In genomic region chr2:112721217-112721616, GRCm38 (mm10) we compare ENCODE assay signal across 22 mouse cellular contexts.
DNase-seq lines count a peak whose midpoint lies in the region; ATAC-seq and TF ChIP-seq lines count a peak whose summit lies in the region.
"Had no signal": no experiment of that assay in that cellular context is flagged by ENCODE, and none has a peak within 500 bp of the region (broad histone marks: within the 10 kb centered on the region; RNA-seq: fewer than 3 reads in every experiment).

No protein-coding gene starts in this region.

- no peak overlapping the region for H3K4me2 ChIP-seq in forebrain, embryonic 11.5 days (ENCODE audit: low read depth, low read length, severe bottlenecking)
- no peak overlapping the region for H3K4me2 ChIP-seq in forebrain, embryonic 16.5 days (ENCODE audit: low read length)
- no peak overlapping the region for H3K4me2 ChIP-seq in hindbrain, embryonic 13.5 days
- H3K4me2 ChIP-seq in hindbrain, embryonic 16.5 days (ENCODE audit: low read length): no peak overlapping the region
- no peak overlapping the region for H3K4me2 ChIP-seq in midbrain, embryonic 13.5 days (replicated peaks)
- no peak overlapping the region for H3K4me2 ChIP-seq in midbrain, postnatal 0 days (ENCODE audit: low read depth, low read length, poor library complexity, severe bottlenecking)
- no peak overlapping the region for H3K4me2 ChIP-seq in neural tube, embryonic 14.5 days (ENCODE audit: low read depth, low read length)
- H3K4me2 ChIP-seq: embryonic facial prominence, embryonic 12.5 days had no signal

- ATAC-seq in forebrain, embryonic 11.5 days (replicated peaks; ENCODE audit: low FRiP score): no peak
- ATAC-seq in forebrain, embryonic 16.5 days: no peak
- ATAC-seq in hindbrain, embryonic 13.5 days (ENCODE audit: low FRiP score): peak; percentile 57; the same call in 1 of the 2 replicates
- ATAC-seq in hindbrain, embryonic 16.5 days: no peak
- ATAC-seq in midbrain, embryonic 13.5 days: peak; percentile 19; the same call in 1 of the 2 replicates
- ATAC-seq in midbrain, postnatal 0 days (ENCODE audit: low FRiP score): no peak
- ATAC-seq in neural tube, embryonic 14.5 days (ENCODE audit: low read depth): peak; percentile 28; the same call in 1 of the 2 replicates
- ATAC-seq: CD4-positive, CD25-positive, alpha-beta regulatory T cell, adult 4 months; inflammation-experienced regulatory T-cells, adult 6 months had no signal

- H3K4me1 ChIP-seq in forebrain, embryonic 11.5 days (replicated peaks; ENCODE audit: control insufficient read depth, insufficient read depth, low read length): no peaks in the 10 kb centered on the region
- H3K4me1 ChIP-seq in forebrain, embryonic 16.5 days (replicated peaks; ENCODE audit: control insufficient read depth, insufficient read depth, low read length): peaks cover 3% of the 10 kb centered on the region; the same call in 1 of the 2 replicates
- peaks cover 7% of the 10 kb centered on the region for H3K4me1 ChIP-seq in hindbrain, embryonic 13.5 days (replicated peaks)
- no peaks in the 10 kb centered on the region for H3K4me1 ChIP-seq in hindbrain, embryonic 16.5 days (ENCODE audit: control insufficient read depth, insufficient read depth, low read depth, low read length)
- peaks cover 8% of the 10 kb centered on the region for H3K4me1 ChIP-seq in midbrain, embryonic 13.5 days (replicated peaks)
- no peaks in the 10 kb centered on the region for H3K4me1 ChIP-seq in midbrain, postnatal 0 days (ENCODE audit: insufficient read depth, low read length)
- peaks cover 6% of the 10 kb centered on the region; the same call in 1 of the 2 replicates for H3K4me1 ChIP-seq in neural tube, embryonic 14.5 days (ENCODE audit: control insufficient read depth, insufficient read depth, low read length)
- H3K4me1 ChIP-seq: embryonic facial prominence, embryonic 12.5 days; heart, embryonic 10.5 days had no signal

- H3K27ac ChIP-seq in forebrain, embryonic 11.5 days (ENCODE audit: low read depth, low read length): 0 out of 2 replicates have a peak overlapping the region, but pooled peaks have one; percentile 1
- no peak overlapping the region for H3K27ac ChIP-seq in forebrain, embryonic 16.5 days (ENCODE audit: low read length)
- H3K27ac ChIP-seq in hindbrain, embryonic 13.5 days: peak overlapping the region; percentile 56
- H3K27ac ChIP-seq in hindbrain, embryonic 16.5 days (ENCODE audit: low read depth, low read length): no peak overlapping the region
- no peak overlapping the region for H3K27ac ChIP-seq in midbrain, embryonic 13.5 days
- no peak overlapping the region for H3K27ac ChIP-seq in midbrain, postnatal 0 days (ENCODE audit: low read depth, low read length)
- H3K27ac ChIP-seq in neural tube, embryonic 14.5 days (ENCODE audit: low read depth, low read length): no peak overlapping the region
- H3K27ac ChIP-seq: embryonic facial prominence, embryonic 12.5 days; heart, embryonic 10.5 days had no signal

- WGBS in forebrain, embryonic 11.5 days: 87% methylated on average over 1 of the region's 1 CpGs
- WGBS in forebrain, embryonic 16.5 days: 84% methylated on average over 1 of the region's 1 CpGs
- 66% methylated on average over 1 of the region's 1 CpGs for WGBS in hindbrain, embryonic 13.5 days
- WGBS in hindbrain, embryonic 16.5 days: 59% methylated on average over 1 of the region's 1 CpGs
- WGBS in midbrain, embryonic 13.5 days: 76% methylated on average over 1 of the region's 1 CpGs
- 74% methylated on average over 1 of the region's 1 CpGs for WGBS in midbrain, postnatal 0 days
- WGBS in neural tube, embryonic 14.5 days: 43% methylated on average over 1 of the region's 1 CpGs

- H3K9me3 ChIP-seq in forebrain, embryonic 11.5 days (ENCODE audit: control insufficient read depth, low read length): no peaks in the 10 kb centered on the region
- H3K9me3 ChIP-seq in forebrain, embryonic 16.5 days (ENCODE audit: control insufficient read depth, low read length): no peaks in the 10 kb centered on the region
- H3K9me3 ChIP-seq in hindbrain, embryonic 13.5 days: no peaks in the 10 kb centered on the region
- no peaks in the 10 kb centered on the region for H3K9me3 ChIP-seq in hindbrain, embryonic 16.5 days (ENCODE audit: control insufficient read depth, low read length)
- no peaks in the 10 kb centered on the region for H3K9me3 ChIP-seq in midbrain, embryonic 13.5 days
- H3K9me3 ChIP-seq in midbrain, postnatal 0 days (ENCODE audit: low read length): no peaks in the 10 kb centered on the region
- no peaks in the 10 kb centered on the region for H3K9me3 ChIP-seq in neural tube, embryonic 14.5 days (ENCODE audit: control insufficient read depth, low read length)
- H3K9me3 ChIP-seq: embryonic facial prominence, embryonic 12.5 days; G1E; heart, embryonic 10.5 days had no signal

- DNase-seq in forebrain, embryonic 11.5 days (ENCODE audit: low spot score): no peak
- no peak for DNase-seq in midbrain, postnatal 0 days (ENCODE audit: low spot score)
- DNase-seq in cerebellum, postnatal 14 days: no peak
- DNase-seq: adrenal gland, adult 8-10 months; adrenal gland, postnatal 36 days; B cell, adult 2 months; cerebellum, adult 2 months; cerebellum, postnatal 25 days; gastrocnemius, postnatal 10 days; heart, adult 18-20 months; heart, postnatal 10 days; heart, postnatal 4 days had no signal

- no peak overlapping the region for H3K9ac ChIP-seq in forebrain, embryonic 11.5 days (ENCODE audit: low read length)
- H3K9ac ChIP-seq in forebrain, embryonic 16.5 days (replicated peaks; ENCODE audit: low read depth, low read length): no peak overlapping the region
- no peak overlapping the region for H3K9ac ChIP-seq in hindbrain, embryonic 13.5 days
- H3K9ac ChIP-seq in hindbrain, embryonic 16.5 days (ENCODE audit: low read depth, low read length): no peak overlapping the region
- H3K9ac ChIP-seq in midbrain, embryonic 13.5 days (replicated peaks): no peak overlapping the region
- no peak overlapping the region for H3K9ac ChIP-seq in midbrain, postnatal 0 days (replicated peaks; ENCODE audit: low read length, poor library complexity, severe bottlenecking)
- no peak overlapping the region for H3K9ac ChIP-seq in neural tube, embryonic 14.5 days (replicated peaks; ENCODE audit: low read depth, low read length)
- H3K9ac ChIP-seq: embryonic facial prominence, embryonic 12.5 days had no signal

- no peak for TF ChIP-seq CTCF in midbrain, postnatal 0 days (IDR thresholded peaks at IDR 0.05)

- no peak overlapping the region for H3K4me3 ChIP-seq in forebrain, embryonic 11.5 days (ENCODE audit: low read depth, low read length)
- H3K4me3 ChIP-seq in forebrain, embryonic 16.5 days (replicated peaks; ENCODE audit: low read length): no peak overlapping the region
- H3K4me3 ChIP-seq in hindbrain, embryonic 13.5 days: no peak overlapping the region
- no peak overlapping the region for H3K4me3 ChIP-seq in hindbrain, embryonic 16.5 days (ENCODE audit: low read length)
- H3K4me3 ChIP-seq in midbrain, embryonic 13.5 days (replicated peaks): no peak overlapping the region
- no peak overlapping the region for H3K4me3 ChIP-seq in midbrain, postnatal 0 days (ENCODE audit: low read depth, low read length)
- H3K4me3 ChIP-seq in neural tube, embryonic 14.5 days (ENCODE audit: low read depth, low read length): no peak overlapping the region
- H3K4me3 ChIP-seq: embryonic facial prominence, embryonic 12.5 days; heart, embryonic 10.5 days had no signal

- no peaks in the 10 kb centered on the region for H3K27me3 ChIP-seq in forebrain, embryonic 11.5 days (ENCODE audit: control insufficient read depth, insufficient read depth, low read length)
- H3K27me3 ChIP-seq in forebrain, embryonic 16.5 days (replicated peaks; ENCODE audit: control insufficient read depth, insufficient read depth, low read length): no peaks in the 10 kb centered on the region
- H3K27me3 ChIP-seq in hindbrain, embryonic 13.5 days: no peaks in the 10 kb centered on the region
- no peaks in the 10 kb centered on the region for H3K27me3 ChIP-seq in hindbrain, embryonic 16.5 days (replicated peaks; ENCODE audit: control insufficient read depth, insufficient read depth, low read length)
- H3K27me3 ChIP-seq in midbrain, embryonic 13.5 days: no peaks in the 10 kb centered on the region
- no peaks in the 10 kb centered on the region for H3K27me3 ChIP-seq in midbrain, postnatal 0 days (ENCODE audit: insufficient read depth, low read length)
- H3K27me3 ChIP-seq in neural tube, embryonic 14.5 days (ENCODE audit: control insufficient read depth, insufficient read depth, low read length): no peaks in the 10 kb centered on the region
- H3K27me3 ChIP-seq: embryonic facial prominence, embryonic 12.5 days had no signal

- no peaks in the 10 kb centered on the region for H3K36me3 ChIP-seq in forebrain, embryonic 11.5 days (ENCODE audit: control insufficient read depth, insufficient read depth, low read length)
- H3K36me3 ChIP-seq in forebrain, embryonic 16.5 days (ENCODE audit: control insufficient read depth, insufficient read depth): no peaks in the 10 kb centered on the region
- no peaks in the 10 kb centered on the region for H3K36me3 ChIP-seq in hindbrain, embryonic 13.5 days
- no peaks in the 10 kb centered on the region for H3K36me3 ChIP-seq in hindbrain, embryonic 16.5 days (ENCODE audit: control insufficient read depth, insufficient read depth, low read length)
- H3K36me3 ChIP-seq in midbrain, embryonic 13.5 days: no peaks in the 10 kb centered on the region
- no peaks in the 10 kb centered on the region for H3K36me3 ChIP-seq in midbrain, postnatal 0 days (ENCODE audit: insufficient read depth, low read length)
- H3K36me3 ChIP-seq in neural tube, embryonic 14.5 days (ENCODE audit: control insufficient read depth, insufficient read depth, low read length): no peaks in the 10 kb centered on the region
- H3K36me3 ChIP-seq: embryonic facial prominence, embryonic 12.5 days; G1E; heart, embryonic 10.5 days had no signal

Comparison
In these comparisons a context has a peak if more than half of its experiments do, and no peak if none do; other contexts are left out.
1. ATAC-seq: peak in hindbrain, embryonic 13.5 days (single experiment), midbrain, embryonic 13.5 days (single experiment) and neural tube, embryonic 14.5 days (single experiment); none in forebrain, embryonic 11.5 days (single experiment), forebrain, embryonic 16.5 days (single experiment), hindbrain, embryonic 16.5 days (single experiment) and midbrain, postnatal 0 days (single experiment).
2. H3K27ac ChIP-seq: peak in forebrain, embryonic 11.5 days (single experiment) and hindbrain, embryonic 13.5 days (single experiment); none in forebrain, embryonic 16.5 days (single experiment), hindbrain, embryonic 16.5 days (single experiment), midbrain, embryonic 13.5 days (single experiment), midbrain, postnatal 0 days (single experiment) and neural tube, embryonic 14.5 days (single experiment).